Mouse (Mus musculus) adrenal gland, adult 8-10 months (tissue): ENCODE measurements around the gene Pnpla8. TPM values are rescaled to one million over a fixed set of nuclear protein-coding genes. Genes with fewer than 3 reads are reported as not detected.
"Not testable (repeated sequence)": the region's sequence is repeated elsewhere in the genome, so short reads cannot be mapped to it uniquely, and the experiment has no call there.

Experiments used
- DNase-seq: peaks from one replicate; pipeline ENCODE4 v3.0.0; 2022
- total RNA-seq, 4 experiments: library from RNA; stranded (reverse); gene quantifications; 2 replicates each; pipeline ENCODE4 v1.2.4; 2022

The Pnpla8 gene
- total RNA-seq, 4 experiments from 2014 or later = 84.1 to 127 (median 109) TPM

DNA sequence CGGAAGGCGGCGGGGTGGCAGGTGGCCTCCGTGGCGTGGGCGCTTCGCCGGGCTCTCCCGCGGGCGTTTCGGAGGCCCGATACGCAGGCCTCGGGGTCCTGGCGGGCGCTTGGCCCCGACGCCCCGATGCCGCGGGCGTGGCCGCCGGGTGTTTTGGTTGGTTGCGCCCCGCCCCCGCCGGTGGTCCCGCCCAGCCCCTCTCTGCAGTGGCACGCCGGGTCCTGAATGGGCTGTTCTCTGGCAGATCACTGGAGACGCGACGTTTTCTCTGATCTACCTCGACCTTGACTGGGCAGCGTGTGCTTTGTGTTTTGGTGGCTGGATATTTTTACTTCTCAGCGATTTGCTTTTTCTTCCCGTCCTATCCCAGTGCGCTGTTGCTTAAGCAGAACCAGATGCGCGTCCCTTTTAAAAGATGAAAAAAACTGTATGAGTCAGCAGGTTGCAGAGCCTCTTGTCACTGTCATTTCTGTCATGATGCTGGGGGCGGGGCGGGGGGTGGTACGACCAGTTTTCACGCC lies 48.2 kb downstream of the Pnpla8 start:
- peak; percentile 70 for DNase-seq

DNA sequence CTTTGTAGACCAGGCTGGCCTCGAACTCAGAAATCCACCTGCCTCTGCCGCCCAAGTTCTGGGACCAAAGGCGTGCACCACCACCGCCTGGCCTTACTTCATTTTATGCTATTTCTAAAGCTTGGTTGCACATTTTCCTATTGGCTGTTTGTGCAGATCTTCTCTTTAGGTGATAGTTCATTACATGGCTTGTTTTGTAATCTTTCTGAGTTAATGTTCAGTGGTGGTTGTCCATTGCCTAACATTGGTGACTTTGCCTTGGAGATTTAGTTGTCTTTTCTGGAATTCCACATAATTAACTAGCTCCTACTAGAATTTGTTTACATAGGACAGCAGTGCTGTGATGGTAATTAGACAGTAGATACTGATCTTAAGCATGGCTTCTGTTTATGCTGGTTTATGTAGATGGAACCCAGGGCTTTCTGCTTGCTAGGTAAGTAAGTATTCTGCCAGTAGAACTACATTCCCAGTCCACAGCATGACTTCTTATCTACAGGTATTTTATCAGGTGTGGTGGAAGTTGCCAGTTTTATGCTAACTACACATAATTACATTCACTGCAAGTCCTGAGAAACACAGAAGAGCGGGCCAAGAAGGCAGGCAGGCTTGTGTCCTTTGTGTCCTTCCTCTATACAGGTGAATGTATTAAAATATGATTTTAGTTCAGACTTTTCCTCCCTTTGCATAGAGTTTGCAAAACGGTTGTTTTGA lies 53.1 kb downstream of the Pnpla8 start:
- DNase-seq = no peak

DNA sequence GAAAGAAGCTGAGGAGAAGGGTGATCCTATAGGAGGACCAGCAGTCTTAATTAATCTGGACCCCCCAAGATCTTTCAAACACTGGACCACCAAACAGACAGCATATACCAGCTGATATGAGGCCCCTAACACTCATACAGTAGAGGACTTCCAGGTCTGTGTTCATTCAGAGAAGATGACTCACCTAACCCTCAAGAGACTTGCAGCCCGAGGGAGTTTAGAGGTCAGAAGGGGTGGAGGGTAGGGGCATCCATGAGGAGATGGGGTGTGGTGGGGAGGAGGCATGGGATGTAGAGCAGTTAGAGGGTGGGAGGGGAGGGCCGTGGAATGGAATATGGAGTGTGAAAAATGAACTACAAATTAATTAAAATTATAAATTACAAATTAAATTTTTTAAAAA lies 59.0 kb downstream of the Pnpla8 start:
- DNase-seq = not testable (repeated sequence)

DNA sequence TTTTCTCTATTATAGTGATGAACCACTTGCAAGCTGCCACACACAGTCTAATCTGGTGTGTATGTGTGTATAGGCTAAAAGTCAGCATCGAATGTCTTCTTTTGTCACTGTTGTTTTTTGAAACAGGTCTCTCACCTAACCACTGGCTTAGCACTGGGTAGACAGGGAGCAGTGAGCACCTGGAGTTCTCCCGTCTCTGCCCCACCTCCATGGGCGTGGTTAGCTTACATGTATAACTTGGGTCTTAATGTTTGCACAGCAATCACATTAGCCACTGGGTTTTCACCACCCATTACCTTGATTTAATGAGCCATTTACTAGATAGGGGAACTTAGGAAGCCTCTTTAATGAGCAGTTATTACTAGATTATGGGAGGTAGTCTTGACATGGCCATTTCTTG lies 60.4 kb downstream of the Pnpla8 start:
- DNase-seq = no peak

DNA sequence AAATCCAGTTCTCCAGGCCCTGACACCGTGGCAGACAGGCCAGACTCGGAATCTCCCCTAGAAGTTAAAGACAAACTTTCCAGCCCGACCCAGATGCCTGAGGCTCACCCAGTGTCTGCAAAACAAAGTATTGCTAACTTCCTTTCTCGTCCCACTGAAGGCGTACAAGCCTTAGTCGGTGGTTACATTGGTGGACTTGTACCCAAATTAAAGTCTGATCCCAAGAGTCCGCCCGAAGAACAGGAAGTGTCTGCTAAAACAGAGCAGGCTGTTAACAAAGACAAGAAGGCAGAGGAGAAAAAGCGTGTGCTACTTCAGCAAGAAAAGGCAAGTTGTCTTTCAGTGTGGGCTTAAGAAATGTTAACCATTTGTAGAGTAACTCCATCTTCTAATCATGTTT lies 62.2 kb downstream of the Pnpla8 start:
- no peak for DNase-seq

DNA sequence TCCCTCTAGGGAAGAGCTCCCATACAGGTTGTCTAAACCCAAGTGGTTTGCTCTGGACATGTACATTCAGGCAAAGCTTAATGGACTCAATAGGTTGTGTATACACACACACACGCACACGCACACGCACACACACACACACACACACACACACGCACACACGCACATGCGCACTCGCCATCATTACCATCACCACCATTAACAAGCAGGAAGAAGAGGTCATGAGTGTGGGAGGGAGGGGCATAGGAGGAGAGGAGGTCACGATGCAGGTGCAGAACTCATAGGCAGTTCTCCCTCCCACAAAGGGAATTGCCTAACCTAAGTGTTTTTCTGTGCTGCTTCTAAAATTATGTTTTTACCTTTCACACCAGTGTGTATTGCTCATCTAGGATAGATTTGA lies 65.8 kb downstream of the Pnpla8 start:
- DNase-seq = no peak

DNA sequence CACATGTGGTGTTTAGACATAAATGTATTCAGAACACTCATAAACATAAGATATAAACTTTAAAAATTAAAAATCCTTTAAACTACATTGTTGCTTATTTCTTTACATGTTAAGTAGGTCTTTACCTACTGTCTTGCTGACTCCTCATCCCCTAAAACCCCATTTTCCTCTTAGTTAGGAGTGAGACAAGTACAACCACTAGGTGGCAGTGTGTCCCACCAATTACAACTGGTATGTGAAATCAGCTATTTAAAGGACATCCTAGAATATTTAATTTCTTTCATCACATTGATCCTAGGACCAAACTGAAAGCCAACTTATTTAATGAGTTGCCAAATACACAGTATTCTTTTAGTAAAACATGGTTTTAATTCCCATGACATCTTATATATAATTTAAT lies 71.1 kb downstream of the Pnpla8 start:
- DNase-seq = no peak

DNA sequence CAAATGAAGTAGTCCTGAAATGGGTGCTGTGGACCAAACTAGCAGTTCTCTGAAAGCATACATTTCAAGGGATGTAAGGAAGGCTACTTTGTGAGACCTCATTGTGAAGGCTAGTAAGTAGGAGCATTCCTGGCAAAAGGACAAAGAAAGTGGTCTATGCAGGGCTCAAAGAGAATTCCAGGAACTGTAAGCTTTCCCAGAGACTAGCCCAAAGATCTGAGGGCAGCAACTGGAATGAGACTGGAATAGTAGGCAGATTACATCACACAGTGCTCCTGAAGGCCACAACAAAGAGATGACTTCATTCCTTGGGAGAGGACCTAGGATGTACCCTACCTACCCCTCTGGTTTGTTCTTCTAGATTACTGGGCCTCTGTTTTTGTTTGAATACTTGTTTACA lies 79.6 kb downstream of the Pnpla8 start:
- no peak for DNase-seq

DNA sequence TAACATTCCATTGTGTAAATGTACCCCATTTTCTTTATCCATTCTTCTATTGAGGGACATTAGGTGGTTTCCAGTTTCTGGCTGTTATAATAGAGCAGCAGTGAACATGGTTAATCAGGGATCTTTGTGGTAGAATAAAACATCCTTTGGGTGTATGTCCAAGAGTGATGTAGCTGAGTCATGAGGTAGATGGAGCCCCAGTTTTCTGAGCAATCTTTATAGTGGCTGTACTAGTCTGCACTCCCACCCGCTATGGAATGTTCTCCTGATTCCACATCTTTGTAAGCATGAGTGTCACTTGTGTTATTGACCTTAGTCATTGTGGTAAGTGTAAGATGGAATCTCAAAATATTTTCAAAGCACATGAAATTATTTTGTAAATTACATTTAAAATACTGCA lies 82.8 kb downstream of the Pnpla8 start:
- no peak for DNase-seq

DNA sequence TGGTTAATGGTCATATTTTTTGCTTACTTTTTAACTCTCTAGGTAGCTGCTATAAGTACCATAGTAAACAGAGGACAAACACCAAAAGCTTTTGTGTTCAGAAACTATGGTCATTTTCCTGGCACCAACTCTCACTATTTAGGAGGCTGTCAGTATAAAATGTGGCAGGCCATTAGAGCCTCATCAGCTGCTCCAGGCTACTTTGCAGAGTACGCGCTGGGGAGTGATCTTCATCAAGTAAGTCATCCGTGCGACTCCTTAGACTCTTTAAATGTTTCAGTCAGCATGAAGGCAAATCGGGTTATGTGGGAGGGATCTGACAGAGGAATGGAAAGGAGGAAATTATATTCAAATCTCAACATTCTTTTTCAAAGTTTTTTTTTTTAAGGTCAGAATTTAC lies 83.7 kb downstream of the Pnpla8 start:
- no peak for DNase-seq

DNA sequence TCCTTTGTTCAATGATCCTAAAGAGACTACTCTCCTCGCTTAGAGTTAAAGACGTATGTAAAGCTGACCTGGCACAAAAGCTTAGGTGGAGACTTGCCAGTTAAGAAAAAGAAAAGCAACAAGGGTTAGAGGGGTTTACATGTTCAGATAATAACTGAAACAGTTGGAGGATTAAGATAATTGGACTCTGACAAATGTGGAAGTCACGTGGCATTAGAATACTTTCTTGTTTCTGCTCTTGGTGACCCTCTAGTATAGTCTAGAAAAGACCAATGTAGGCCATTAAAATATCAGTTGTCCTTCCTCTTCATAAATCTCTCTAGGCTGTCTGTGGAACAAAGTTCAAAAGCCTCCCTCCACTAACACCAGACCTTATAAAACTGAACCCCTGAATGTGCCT lies 87.1 kb downstream of the Pnpla8 start:
- no peak for DNase-seq

DNA sequence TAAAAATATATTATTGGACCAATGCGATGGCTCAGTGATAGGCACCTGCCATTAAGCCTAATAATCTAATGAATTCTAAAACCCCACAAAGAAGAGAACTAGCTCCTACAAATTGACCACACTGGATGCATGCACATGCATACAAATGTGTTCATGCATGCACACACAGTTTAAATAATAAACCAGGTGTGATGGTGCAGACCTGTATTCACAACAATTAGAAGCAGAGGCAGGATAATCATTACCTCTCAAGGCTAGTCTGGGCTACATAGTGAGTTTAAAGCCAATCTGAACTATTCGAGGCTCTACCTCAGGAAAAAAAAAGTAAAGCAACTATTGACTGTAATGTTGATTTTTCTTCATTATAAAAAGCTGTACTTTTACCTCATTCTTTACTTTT lies 94.0 kb downstream of the Pnpla8 start:
- no peak for DNase-seq

DNA sequence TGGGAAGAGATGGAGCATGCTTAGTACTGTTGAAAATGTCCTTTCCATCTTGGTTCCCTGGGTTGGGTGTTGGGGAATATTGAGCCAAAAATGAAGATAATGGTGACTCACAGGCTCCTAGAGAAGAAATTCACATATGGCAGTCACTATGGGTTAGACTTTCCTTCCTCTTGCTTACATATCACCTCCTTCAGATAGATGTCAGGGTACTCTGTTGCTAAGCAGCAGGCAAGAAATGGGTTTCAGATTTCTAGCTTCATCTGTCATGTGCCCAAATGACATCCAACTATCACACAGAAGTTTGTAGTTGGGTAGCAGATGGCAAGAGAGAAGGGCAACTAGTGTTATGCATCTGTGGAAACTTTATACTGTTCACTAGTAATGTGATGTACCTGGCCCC lies 103.9 kb downstream of the Pnpla8 start:
- DNase-seq = no peak

DNA sequence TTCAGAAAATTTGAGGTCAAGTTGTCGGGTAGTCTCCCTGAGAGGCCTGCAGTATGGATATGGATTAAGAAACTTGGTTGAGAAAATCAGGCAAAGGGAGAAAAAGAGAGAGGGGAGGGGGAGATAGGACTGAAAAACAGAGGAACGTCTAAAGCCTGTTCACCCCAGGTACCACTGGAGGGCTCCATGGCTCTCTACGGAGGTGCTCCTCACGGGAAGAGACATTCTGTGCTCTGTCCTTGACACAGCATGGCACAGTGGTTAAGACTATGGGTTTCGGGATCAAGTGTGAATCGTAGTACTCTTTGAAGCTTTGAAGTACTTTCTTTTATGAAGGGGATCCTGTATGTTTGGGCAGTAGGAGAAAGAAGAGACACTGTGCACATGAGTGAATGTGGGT lies 106.3 kb downstream of the Pnpla8 start:
- DNase-seq = no peak

DNA sequence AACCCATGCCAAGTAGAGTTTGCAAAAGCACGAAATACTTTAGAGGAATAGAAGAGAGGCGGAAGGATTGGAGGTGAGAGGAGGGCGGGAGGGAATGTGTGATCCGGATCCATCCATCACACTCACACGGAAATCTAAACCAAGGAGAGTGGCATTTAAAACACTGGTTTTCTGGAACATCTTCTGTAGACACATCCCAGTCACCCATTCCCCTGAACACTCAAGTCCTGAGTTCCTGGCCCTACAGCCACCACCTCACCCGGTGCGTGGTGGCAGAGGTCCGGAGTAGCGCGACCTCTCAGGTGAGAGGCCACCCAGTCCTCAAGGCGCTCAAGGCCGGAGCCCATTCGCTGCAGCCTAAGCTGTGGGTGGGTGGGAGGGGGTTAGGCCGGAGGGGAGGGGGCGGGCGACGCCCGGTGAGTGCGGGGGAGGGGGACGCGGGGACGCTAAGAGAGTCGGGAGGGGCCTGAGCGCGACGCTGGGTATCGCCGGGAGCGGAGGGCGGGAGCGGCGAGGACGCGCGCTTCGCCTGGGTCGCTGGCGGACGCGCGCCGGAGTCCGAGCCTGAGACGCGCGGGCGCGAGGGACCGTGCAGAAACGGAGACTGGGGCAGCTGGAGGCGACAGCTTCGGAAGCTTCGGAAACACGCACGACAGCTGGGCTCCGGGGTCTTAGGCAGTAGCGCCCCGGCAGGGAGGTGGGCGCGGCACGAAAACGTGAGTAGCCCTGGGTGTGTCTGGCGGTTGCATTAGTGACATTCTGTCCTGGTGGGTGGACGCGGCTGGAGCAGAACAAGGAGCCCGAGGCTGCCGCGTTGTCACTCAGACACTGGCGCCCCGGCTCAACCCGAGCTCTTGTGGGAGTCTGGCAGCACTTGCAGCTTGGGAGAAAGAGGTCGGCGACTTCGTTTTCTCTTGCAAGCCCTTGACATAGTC lies 107.5 kb downstream of the Pnpla8 start, which contains the start of gene Nrcam:
TSS of gene Nrcam (plus strand) at position 505 of the 935 bp plus-strand sequence.
- DNase-seq = no peak

DNA sequence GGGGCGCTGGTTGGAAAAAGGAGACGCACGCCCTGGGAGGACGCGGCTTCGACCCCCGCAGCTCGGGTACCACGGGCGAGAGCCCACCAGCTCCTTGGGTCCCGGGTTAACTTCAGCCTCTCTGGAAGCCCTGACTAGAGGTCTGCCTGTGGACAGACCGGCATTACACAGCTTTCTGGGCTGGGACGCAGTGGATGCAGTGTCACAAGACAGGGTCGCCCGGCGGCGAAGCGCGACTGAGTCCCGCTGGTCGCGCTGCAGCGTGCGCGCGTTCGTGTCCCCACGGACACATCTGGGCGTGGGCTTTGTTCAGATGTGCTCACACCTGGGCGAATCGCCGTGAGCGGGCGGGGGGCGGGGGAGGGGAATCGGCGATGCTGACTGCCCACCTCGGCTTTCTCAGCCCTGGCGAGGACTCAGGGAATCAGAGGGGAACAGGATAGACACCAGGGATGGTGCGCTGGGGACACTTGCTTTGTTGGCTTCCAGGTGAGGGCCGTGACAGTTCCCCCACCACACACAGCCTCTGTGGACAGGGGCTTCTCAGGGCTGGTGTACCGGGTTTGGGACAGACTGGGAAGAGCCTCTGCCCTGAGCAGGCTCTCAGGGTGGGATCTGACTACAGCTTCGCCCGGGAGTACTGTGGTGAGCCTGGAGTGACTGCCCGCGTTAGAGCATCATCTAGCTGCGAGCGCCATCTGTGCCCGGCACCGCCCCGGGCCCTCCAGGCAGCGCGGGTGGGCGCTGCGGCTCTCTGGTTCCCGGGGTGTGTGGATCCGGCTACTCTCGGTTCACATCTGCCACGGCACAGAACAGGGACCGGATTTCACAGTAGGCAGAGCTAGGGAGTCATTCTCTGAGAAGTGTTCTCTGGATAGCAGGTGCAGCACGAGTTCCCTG lies 108.4 kb downstream of the Pnpla8 start:
- no peak for DNase-seq

DNA sequence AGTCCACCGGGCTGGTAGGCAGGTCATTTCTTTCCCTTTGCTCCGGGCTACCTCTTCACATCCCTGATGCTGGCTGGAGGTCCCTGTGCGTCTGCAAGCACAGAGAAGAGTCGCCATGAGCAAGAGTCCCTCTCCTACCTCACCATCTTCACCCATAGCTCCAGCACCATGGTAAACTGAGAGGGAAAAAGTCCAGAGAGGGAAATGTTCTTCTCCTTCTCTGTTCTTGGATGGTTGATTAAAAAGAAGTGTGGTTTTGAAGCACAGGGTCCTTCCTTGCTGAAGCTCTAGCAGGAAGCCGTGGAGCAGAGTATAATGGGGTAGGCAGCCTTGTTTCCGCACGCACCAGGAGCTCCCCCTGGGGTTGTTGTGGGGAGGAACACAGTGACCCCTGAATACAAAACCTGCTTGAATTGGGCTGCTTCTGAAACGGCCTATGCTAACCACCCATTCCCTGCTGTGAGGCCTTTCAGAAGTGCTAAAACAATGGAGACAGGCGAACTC lies 109.1 kb downstream of the Pnpla8 start:
- no peak for DNase-seq

DNA sequence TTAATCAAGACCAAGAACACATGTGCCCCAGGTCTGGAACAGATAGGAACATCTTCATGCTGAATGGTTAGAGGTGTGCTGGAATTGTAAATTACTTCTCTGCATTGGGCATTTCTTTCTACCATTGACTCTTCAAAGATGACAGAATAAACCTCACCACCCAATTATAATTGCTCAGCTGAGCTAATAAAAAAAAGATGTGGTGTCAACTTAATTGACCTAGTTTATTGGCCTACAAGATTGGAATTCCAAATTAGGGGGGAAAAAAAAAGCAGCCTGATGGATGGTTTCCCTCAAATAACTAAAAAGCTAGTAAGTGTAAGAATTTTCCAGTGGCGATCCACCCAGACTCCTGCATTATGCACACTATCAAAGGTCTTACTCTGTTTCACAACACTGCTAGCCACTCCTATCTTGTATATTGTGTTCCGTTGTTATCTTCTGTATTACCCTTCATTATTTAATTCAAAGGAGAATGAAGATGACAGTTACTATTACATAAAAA lies 116.0 kb downstream of the Pnpla8 start:
- DNase-seq = no peak

DNA sequence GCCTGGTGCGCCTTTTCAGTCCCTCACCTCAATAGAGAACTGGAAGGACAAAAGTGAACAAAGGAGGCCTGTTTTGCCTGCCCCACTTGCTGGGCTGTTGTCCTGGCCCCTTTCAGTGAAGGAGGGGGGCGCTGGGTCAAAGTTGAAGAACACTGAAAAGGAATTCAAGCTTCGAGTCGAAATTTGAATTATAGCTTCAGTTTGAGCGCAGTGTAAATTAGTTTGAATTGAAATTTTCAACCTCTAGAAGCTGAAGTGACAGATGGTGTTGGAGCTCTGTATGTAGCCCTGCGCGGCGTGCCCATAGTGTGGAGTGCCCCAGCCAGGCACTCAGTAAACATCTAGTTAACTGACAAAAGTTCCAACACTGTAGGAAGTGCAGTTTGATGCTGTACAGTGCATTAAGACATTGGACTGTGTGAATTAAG lies 117.0 kb downstream of the Pnpla8 start:
- DNase-seq = no peak

DNA sequence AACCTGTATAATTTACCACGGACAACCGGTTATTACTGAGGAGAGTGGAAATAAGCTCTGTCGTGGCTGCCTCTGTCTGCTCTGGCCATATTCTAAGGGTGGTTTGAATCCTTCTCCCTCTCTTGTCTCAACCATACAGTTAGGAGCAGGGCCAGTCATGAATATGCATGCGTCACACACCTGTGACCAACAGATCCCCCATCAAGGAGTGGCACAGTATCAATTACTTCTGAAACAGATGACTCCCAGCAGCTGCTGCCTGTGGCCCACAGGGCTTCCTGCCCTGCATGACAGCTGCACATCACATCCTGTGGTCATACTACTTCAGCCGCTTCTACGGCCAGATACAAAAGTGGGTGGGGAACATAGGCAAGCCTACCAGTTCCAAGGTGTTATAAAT lies 122.9 kb downstream of the Pnpla8 start:
- no peak for DNase-seq

DNA sequence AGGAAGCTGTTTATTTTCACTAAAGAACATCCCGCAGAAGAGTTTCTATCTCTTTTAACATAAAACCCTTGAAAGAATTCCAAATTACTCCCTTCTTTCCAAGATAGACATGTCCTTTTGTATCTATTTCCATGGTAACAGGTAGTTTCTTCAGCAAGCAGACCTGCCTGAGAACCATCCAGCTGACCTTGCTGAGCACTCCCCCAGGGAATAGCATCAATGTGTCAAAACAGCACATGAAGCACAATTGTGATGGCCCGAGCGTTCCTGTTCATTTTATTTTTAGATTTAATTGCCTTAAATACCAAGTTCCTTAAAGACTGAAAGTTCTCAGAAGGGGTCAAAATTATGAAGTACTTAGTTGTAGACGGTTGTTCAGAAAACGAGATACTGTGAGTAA lies 124.1 kb downstream of the Pnpla8 start:
- no peak for DNase-seq

DNA sequence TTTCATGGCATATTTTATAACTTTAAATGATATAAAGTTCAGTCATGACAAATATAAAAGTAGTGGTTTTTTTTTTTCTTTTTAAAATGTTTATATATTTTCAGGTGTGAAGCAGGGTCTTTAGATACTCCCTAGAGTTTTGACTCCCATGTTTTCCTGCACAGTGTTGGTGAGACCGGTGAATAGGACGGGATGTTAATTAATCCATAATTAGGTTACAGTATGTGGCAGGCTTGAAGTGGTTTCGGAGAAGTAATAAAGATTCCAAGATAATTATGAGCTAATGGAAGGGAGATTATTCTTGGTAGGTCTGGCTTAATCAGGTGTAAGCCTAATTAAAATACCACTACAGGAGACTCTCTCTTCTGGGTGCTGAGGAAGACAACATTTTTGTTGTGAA lies 125.0 kb downstream of the Pnpla8 start:
- no peak for DNase-seq
